Mouse (Mus musculus): ENCODE results near the gene Dchs1. TPM values are rescaled to one million over a fixed set of nuclear protein-coding genes. Genes with fewer than 3 reads are reported as not detected.

Gene Dchs1
- polyA plus RNA-seq, 1 experiment from 2014 or later = 5.6 TPM

GRCm38 (mm10) chr7:105811516-105811915 is 24.1 kb upstream of the Dchs1 start:
- H3K4me3 ChIP-seq (replicated peaks; ENCODE audit: low read depth, low read length) = no peak overlapping the region
- no peak for ATAC-seq (replicated peaks; ENCODE audit: low FRiP score, low read depth)
- H3K9ac ChIP-seq (ENCODE audit: low read depth, low read length) = no peak overlapping the region
- peaks cover 13% of the 10 kb centered on the region; the same call in 1 of the 2 replicates for H3K36me3 ChIP-seq (ENCODE audit: insufficient read depth, low read length)
- peaks cover 10% of the 10 kb centered on the region; the same call in 1 of the 2 replicates for H3K4me1 ChIP-seq (replicated peaks; ENCODE audit: insufficient read depth, low read length)
- peak overlapping the region; percentile 13; the same call in 1 of the 2 replicates for H3K4me2 ChIP-seq (ENCODE audit: low read length)
- H3K9me3 ChIP-seq (replicated peaks; ENCODE audit: low read length) = no peaks in the 10 kb centered on the region
- TF ChIP-seq CTCF (IDR thresholded peaks at IDR 0.05; ENCODE audit: low read depth) = no peak
- H3K27me3 ChIP-seq (ENCODE audit: insufficient read depth, low read length) = no peaks in the 10 kb centered on the region
- no peak for DNase-seq (ENCODE audit: low spot score)
- H3K27ac ChIP-seq = no peak overlapping the region

- Histone ChIP-seq H3K4me1 (replicated peaks; ENCODE audit: insufficient read depth, low read length) (peaks cover 10% of the 10 kb centered on the region; the same call in 1 of the 2 replicates), H3K9me3 (replicated peaks; ENCODE audit: low read length) (no peaks in the 10 kb centered on the region), H3K36me3 (ENCODE audit: insufficient read depth, low read length) (peaks cover 13% of the 10 kb centered on the region; the same call in 1 of the 2 replicates), H3K4me3 (replicated peaks; ENCODE audit: low read depth, low read length) (peak within 1 kb of the TSS; percentile 69), H3K27ac (peak within 1 kb of the TSS; percentile 87), H3K4me2 (ENCODE audit: low read length) (peak within 1 kb of the TSS; percentile 80), H3K27me3 (ENCODE audit: insufficient read depth, low read length) (no peaks in the 10 kb centered on the region), H3K9ac (ENCODE audit: low read depth, low read length) (peak within 1 kb of the TSS; percentile 85)
- ATAC-seq (replicated peaks; ENCODE audit: low FRiP score, low read depth) (peak; percentile 99), DNase-seq (ENCODE audit: low spot score) (peak; percentile 100)
- 0% methylated on average over 48 of the region's 52 CpGs for WGBS
- peak; percentile 97 for TF ChIP-seq CTCF (IDR thresholded peaks at IDR 0.05; ENCODE audit: low read depth)
These were observed 23.5 kb upstream of the Dchs1 start, which contains the start of gene Mrpl17 for GRCm38 (mm10) chr7:105810877-105811489. Gene Mrpl17, minus strand, starts transcription at chr7:105811099.

GRCm38 (mm10) chr7:105810280-105810876 is 22.9 kb upstream of the Dchs1 start:
- no peaks in the 10 kb centered on the region for H3K9me3 ChIP-seq (replicated peaks; ENCODE audit: low read length)
- ATAC-seq (replicated peaks; ENCODE audit: low FRiP score, low read depth) = no peak; the same call in none of the 2 replicates
- no peak for TF ChIP-seq CTCF (IDR thresholded peaks at IDR 0.05; ENCODE audit: low read depth)
- WGBS = 3% methylated on average over 37 of the region's 37 CpGs
- H3K4me2 ChIP-seq (ENCODE audit: low read length) = peak overlapping the region; percentile 80
- peak overlapping the region; percentile 87 for H3K27ac ChIP-seq
- H3K27me3 ChIP-seq (ENCODE audit: insufficient read depth, low read length) = no peaks in the 10 kb centered on the region
- H3K36me3 ChIP-seq (ENCODE audit: insufficient read depth, low read length) = peaks cover 13% of the 10 kb centered on the region; the same call in 1 of the 2 replicates
- DNase-seq (ENCODE audit: low spot score) = peak; percentile 41
- peaks cover 10% of the 10 kb centered on the region; the same call in 1 of the 2 replicates for H3K4me1 ChIP-seq (replicated peaks; ENCODE audit: insufficient read depth, low read length)
- peak overlapping the region; percentile 69 for H3K4me3 ChIP-seq (replicated peaks; ENCODE audit: low read depth, low read length)
- H3K9ac ChIP-seq (ENCODE audit: low read depth, low read length) = peak overlapping the region; percentile 85

- 71% methylated on average over 7 of the region's 7 CpGs for WGBS
- H3K4me3 ChIP-seq (replicated peaks; ENCODE audit: low read depth, low read length) = peak overlapping the region; percentile 69
- ATAC-seq (replicated peaks; ENCODE audit: low FRiP score, low read depth) (no peak), DNase-seq (ENCODE audit: low spot score) (no peak)
- H3K27ac ChIP-seq = peak overlapping the region; percentile 87; the same call in 1 of the 2 replicates
- peaks cover 13% of the 10 kb centered on the region; the same call in 1 of the 2 replicates for H3K36me3 ChIP-seq (ENCODE audit: insufficient read depth, low read length)
- peak overlapping the region; percentile 85; the same call in 1 of the 2 replicates for H3K9ac ChIP-seq (ENCODE audit: low read depth, low read length)
- no peaks in the 10 kb centered on the region for H3K9me3 ChIP-seq (replicated peaks; ENCODE audit: low read length)
- TF ChIP-seq CTCF (IDR thresholded peaks at IDR 0.05; ENCODE audit: low read depth) = no peak
- peaks cover 10% of the 10 kb centered on the region; the same call in 1 of the 2 replicates for H3K4me1 ChIP-seq (replicated peaks; ENCODE audit: insufficient read depth, low read length)
- H3K27me3 ChIP-seq (ENCODE audit: insufficient read depth, low read length) = no peaks in the 10 kb centered on the region
- H3K4me2 ChIP-seq (ENCODE audit: low read length) = peak overlapping the region; percentile 80
These were observed 22.4 kb upstream of the Dchs1 start for GRCm38 (mm10) chr7:105809836-105810235.

GRCm38 (mm10) chr7:105808385-105808784 is 20.9 kb upstream of the Dchs1 start:
- WGBS = 72% methylated on average over 1 of the region's 1 CpGs
- Histone ChIP-seq H3K4me1 (replicated peaks; ENCODE audit: insufficient read depth, low read length) (peaks cover 10% of the 10 kb centered on the region; the same call in 1 of the 2 replicates), H3K4me2 (ENCODE audit: low read length) (no peak overlapping the region), H3K36me3 (ENCODE audit: insufficient read depth, low read length) (peaks cover 13% of the 10 kb centered on the region; the same call in 1 of the 2 replicates), H3K9me3 (replicated peaks; ENCODE audit: low read length) (no peaks in the 10 kb centered on the region), H3K4me3 (replicated peaks; ENCODE audit: low read depth, low read length) (no peak overlapping the region), H3K27ac (no peak overlapping the region), H3K9ac (ENCODE audit: low read depth, low read length) (no peak overlapping the region), H3K27me3 (ENCODE audit: insufficient read depth, low read length) (no peaks in the 10 kb centered on the region)
- TF ChIP-seq CTCF (IDR thresholded peaks at IDR 0.05; ENCODE audit: low read depth) = no peak
- DNase-seq (ENCODE audit: low spot score) (peak; percentile 37), ATAC-seq (replicated peaks; ENCODE audit: low FRiP score, low read depth) (no peak)

GRCm38 (mm10) chr7:105806716-105807115 is 19.3 kb upstream of the Dchs1 start:
- DNase-seq (ENCODE audit: low spot score) = no peak
- H3K9me3 ChIP-seq (replicated peaks; ENCODE audit: low read length) = no peaks in the 10 kb centered on the region
- no peaks in the 10 kb centered on the region for H3K27me3 ChIP-seq (ENCODE audit: insufficient read depth, low read length)
- peaks cover 13% of the 10 kb centered on the region; the same call in 1 of the 2 replicates for H3K36me3 ChIP-seq (ENCODE audit: insufficient read depth, low read length)
- TF ChIP-seq CTCF (IDR thresholded peaks at IDR 0.05; ENCODE audit: low read depth) = no peak
- no peak overlapping the region for H3K27ac ChIP-seq
- ATAC-seq (replicated peaks; ENCODE audit: low FRiP score, low read depth) = no peak
- WGBS = 53% methylated on average over 2 of the region's 2 CpGs
- H3K9ac ChIP-seq (ENCODE audit: low read depth, low read length) = no peak overlapping the region
- no peak overlapping the region for H3K4me2 ChIP-seq (ENCODE audit: low read length)
- no peak overlapping the region for H3K4me3 ChIP-seq (replicated peaks; ENCODE audit: low read depth, low read length)
- peaks cover 10% of the 10 kb centered on the region; the same call in 1 of the 2 replicates for H3K4me1 ChIP-seq (replicated peaks; ENCODE audit: insufficient read depth, low read length)
